Mouse (Mus musculus): ENCODE measurements around the gene Prss56. TPM values are rescaled to one million over a fixed set of nuclear protein-coding genes. Genes with fewer than 3 reads are reported as not detected.

The Prss56 gene
- total RNA-seq, 2 experiments from 2014 or later, result not detected

- intact Hi-C loops (cut with DNase I), result no loop called here
- DNase-seq, result no peak
These were observed 43.5 kb downstream of the Prss56 start for GRCm38 (mm10) chr1:87226409-87227159.

GRCm38 (mm10) chr1:87227160-87227550 lies 44.0 kb downstream of the Prss56 start:
- intact Hi-C loops (cut with DNase I), result no loop called here
- DNase-seq, result no peak

GRCm38 (mm10) chr1:87230606-87231005 lies 47.5 kb downstream of the Prss56 start:
- no peak for DNase-seq
- intact Hi-C loops (cut with DNase I), result no loop called here

- no peak for DNase-seq
- intact Hi-C loops (cut with DNase I), result no loop called here
These were observed 49.1 kb downstream of the Prss56 start for GRCm38 (mm10) chr1:87232197-87232596.

Other genes starting within 250 kb of the Prss56 start
- gene Alppl2, start 93.4 kb upstream of the Prss56 start, total RNA-seq (2021), result not detected
- not detected for gene Alpi, start 81.7 kb upstream of the Prss56 start, total RNA-seq (2021)
- gene Akp3, start 58.3 kb upstream of the Prss56 start, total RNA-seq (2021), result not detected
- not detected for gene Ecel1, start 26.8 kb upstream of the Prss56 start, total RNA-seq (2021)
- gene Chrnd, start 7.3 kb downstream of the Prss56 start, total RNA-seq (2021), result not detected
- not detected for gene Chrng, start 21.3 kb downstream of the Prss56 start, total RNA-seq (2021)
- gene Eif4e2, start 30.6 kb downstream of the Prss56 start, total RNA-seq (2021), result 10 to 100 TPM; 42.9 to 50.8 TPM
- gene Efhd1, start 81.0 kb downstream of the Prss56 start, total RNA-seq (2021), result 1 to 10 TPM; 2.5 to 3.7 TPM
- 10 to 100 TPM; 43.3 to 46.4 TPM for gene Gigyf2, start 143.7 kb downstream of the Prss56 start, total RNA-seq (2021)
- gene Kcnj13, start 211.4 kb downstream of the Prss56 start, total RNA-seq (2021), result not detected

Measured in heart, postnatal 36 days (tissue).